Mouse (Mus musculus) urinary bladder, adult 18-20 months (tissue): Measurements from ENCODE around the gene C130074G19Rik.
A peak's percentile ranks its signal among the peaks of the same experiment; 100 is the strongest.

Source experiments
- DNase-seq, 2 experiments: peaks; one replicate each; pipeline ENCODE4 v3.0.0; 2022; ENCODE audit warnings: low spot score in 2 of 2, mixed read lengths in 2 of 2

The C130074G19Rik gene

GRCm38 (mm10) chr1:184873910-184874309 lies 9.1 kb downstream of the C130074G19Rik start:
- no peak for DNase-seq

- no peak for DNase-seq
Measured at GRCm38 (mm10) chr1:184872069-184872819, 10.8 kb downstream of the C130074G19Rik start.

GRCm38 (mm10) chr1:184871506-184871905 lies 11.5 kb downstream of the C130074G19Rik start:
- DNase-seq = no peak

- no peak for DNase-seq
Measured at GRCm38 (mm10) chr1:184870646-184871385, 12.2 kb downstream of the C130074G19Rik start.

- no peak for DNase-seq
Measured at GRCm38 (mm10) chr1:184869939-184870565, 13.0 kb downstream of the C130074G19Rik start.

GRCm38 (mm10) chr1:184867640-184868120 lies 15.3 kb downstream of the C130074G19Rik start:
- no peak for DNase-seq

- no peak for DNase-seq
Measured at GRCm38 (mm10) chr1:184864381-184864801, 18.6 kb downstream of the C130074G19Rik start.

- DNase-seq = no peak
Measured at GRCm38 (mm10) chr1:184862636-184863035, 20.4 kb downstream of the C130074G19Rik start.

GRCm38 (mm10) chr1:184861551-184861950 lies 21.5 kb downstream of the C130074G19Rik start:
- DNase-seq = no peak

GRCm38 (mm10) chr1:184860276-184860675 lies 22.7 kb downstream of the C130074G19Rik start:
- no peak for DNase-seq

GRCm38 (mm10) chr1:184858253-184858652 lies 24.8 kb downstream of the C130074G19Rik start:
- DNase-seq = no peak

GRCm38 (mm10) chr1:184857216-184857615 lies 25.8 kb downstream of the C130074G19Rik start:
- DNase-seq = no peak

- DNase-seq = no peak
Measured at GRCm38 (mm10) chr1:184853922-184854321, 29.1 kb downstream of the C130074G19Rik start.

- DNase-seq = peak; percentile 32 to 63
Measured at GRCm38 (mm10) chr1:184853339-184853738, 29.7 kb downstream of the C130074G19Rik start.

GRCm38 (mm10) chr1:184851741-184852618 lies 31.0 kb downstream of the C130074G19Rik start:
- peak; percentile 44 to 77 for DNase-seq

GRCm38 (mm10) chr1:184851166-184851565 lies 31.9 kb downstream of the C130074G19Rik start:
- no peak for DNase-seq

GRCm38 (mm10) chr1:184846973-184847372 lies 36.0 kb downstream of the C130074G19Rik start:
- DNase-seq = no peak

GRCm38 (mm10) chr1:184846092-184846750 lies 36.8 kb downstream of the C130074G19Rik start, which contains the start of gene Marc2:
Gene Marc2, minus strand, starts transcription at chr1:184846451.
- DNase-seq = peak in 1 of 2 experiments; percentile 11

- DNase-seq = peak; percentile 91
Measured at GRCm38 (mm10) chr1:184845111-184846071, 37.6 kb downstream of the C130074G19Rik start.
